Mouse (Mus musculus): ENCODE measurements around the gene 4632433K11Rik. TPM values are rescaled to one million over a fixed set of nuclear protein-coding genes. Genes with fewer than 3 reads are reported as not detected.

Gene 4632433K11Rik
- not detected for total RNA-seq (2023)

DNA sequence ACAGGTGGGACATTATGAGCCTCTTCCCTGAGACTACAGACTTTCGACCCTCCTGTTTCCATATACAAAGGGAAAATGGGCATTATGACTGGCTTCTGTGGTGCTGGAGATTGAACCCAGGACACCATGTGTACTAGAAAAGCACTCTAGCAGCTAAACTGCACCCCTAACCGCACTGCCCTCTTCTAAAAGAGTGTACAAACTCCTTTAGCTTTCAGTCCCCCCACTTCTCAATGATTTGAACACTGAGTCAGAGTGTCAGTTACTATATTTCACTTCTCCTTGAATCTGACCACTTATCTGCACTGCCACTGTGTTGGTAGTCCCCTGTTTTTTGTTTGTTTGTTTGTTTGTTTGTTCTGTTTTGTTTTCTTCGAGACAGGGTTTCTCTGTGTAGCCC is at the start of gene 4632433K11Rik:
Gene 4632433K11Rik (plus strand): TSS at position 301 of the 400 bp plus-strand sequence.

GRCm38 (mm10) chr7:4996003-4996895 is 37.7 kb upstream of the 4632433K11Rik start, which contains the start of gene Zfp579:
Zfp579 (minus strand) TSS chr7:4996158.

GRCm38 (mm10) chr7:5014251-5015117 is 19.4 kb upstream of the 4632433K11Rik start, which contains the start of the genes Zfp524 and Fiz1:
Zfp524 (plus strand) TSS chr7:5014415.
Fiz1 (minus strand) TSS chr7:5014697.

DNA sequence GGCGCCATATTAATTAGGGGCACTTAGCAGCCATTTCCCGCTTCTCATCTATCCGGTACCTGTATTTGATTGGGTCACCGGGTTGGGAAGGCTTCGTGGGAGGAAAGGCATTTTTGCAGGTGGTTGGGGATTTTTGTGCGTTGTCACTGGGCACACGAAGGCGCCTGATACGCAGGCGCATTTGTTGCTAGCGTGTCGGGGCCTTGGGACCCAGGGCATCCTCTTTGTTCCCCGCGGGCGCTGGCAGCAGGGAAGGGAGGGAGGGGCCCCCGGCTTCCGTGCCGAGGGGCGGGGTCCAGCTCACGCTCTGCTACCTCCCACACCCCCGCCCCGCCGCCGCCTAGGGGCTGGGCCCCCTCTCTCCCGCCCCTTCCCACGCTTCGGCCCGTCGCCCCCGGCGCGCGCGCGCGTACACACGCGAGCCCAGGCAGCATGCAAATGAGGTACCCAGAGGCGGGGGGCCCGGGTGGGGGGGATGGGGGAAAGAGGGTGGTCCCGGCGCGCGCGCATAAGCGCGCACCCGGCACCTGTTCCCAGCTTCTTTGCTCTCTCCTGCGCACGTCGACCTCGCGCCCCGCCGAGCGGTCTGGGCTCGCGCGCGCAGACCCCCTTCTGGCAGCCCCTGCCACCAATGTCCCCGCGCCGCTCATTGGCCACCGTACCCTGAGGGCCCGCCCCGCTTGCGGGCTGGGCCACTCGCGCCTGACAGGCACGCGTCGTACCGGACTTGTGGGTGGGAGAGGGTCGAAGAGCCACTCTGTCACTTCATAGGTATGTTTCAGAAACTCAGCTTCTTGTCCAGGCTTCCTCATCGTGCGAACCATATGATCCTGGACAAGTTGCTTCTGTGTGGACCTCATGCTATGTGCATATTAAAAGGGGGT is 18.6 kb upstream of the 4632433K11Rik start, which contains the start of gene Gm44973:
Gene Gm44973 (plus strand): TSS at position 379 of the 884 bp plus-strand sequence.

GRCm38 (mm10) chr7:5020000-5020681 is 13.8 kb upstream of the 4632433K11Rik start, which contains the start of the genes Zfp865 and Ccdc106:
Zfp865 (plus strand) TSS chr7:5020376.
Ccdc106 (plus strand) TSS chr7:5020553.

DNA sequence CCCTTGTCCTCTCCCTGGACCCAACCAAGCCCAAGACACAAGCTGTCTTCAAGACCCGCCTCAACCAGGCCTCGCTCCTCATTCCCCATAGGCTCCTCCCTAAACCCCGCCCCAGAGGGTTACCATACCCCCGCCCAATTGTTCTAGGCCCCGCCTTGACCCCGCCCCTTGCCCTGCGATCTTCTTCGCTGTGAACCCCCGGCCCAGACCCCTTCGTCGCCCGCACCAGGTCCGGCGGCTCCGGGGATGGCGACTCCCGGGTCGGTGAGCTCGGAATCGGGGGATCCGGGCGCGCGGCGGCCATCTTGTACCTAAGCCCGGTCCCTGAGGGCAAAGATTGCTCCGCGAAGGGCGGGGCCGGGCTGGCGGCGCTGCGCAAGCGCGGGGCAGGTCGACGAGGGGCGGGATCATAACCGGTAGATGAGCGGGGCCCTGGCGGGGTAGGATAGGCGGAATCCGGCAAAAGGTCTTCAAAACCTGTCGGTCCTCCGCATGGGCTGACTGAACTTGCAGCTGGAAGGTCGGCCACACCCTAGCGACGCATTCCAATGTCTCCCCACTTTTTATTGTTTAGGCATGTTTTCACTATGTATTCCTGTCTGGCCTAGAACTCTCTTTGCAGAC is 4.3 kb downstream of the 4632433K11Rik start, which contains the start of gene Zfp784:
Gene Zfp784 (minus strand): TSS at position 338 of the 624 bp plus-strand sequence.

GRCm38 (mm10) chr7:5051193-5052192 is 17.6 kb downstream of the 4632433K11Rik start, which contains the start of gene Zfp580:
Zfp580 (plus strand) TSS chr7:5051538.

DNA sequence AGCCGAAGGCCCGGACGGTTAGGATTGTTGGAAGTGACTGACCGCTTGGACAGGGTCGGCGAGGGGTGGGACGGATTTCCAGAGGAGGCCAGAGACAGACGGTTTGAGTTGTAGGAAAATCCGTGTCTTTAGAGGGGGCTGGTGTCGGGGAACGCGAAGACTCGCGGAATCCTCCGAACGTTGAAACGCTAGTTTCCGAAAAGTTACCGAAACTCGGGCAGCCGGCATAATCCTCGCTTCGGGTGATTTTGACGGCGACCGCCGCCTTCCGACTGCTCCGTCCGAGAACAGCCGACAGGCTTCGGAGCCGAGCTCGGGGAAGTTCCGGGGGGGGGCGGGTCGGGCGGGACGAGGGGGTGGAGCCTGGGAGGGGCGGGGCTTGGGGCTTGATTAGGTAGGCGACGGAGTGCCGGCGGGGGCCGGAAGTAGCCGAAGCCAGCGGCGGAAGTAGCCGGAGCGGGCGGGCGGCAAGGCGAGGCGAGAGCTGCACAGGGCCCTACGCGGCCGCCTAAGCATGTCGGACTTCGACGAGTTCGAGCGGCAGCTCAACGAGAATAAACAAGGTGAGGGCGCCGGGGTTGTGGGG is 27.9 kb downstream of the 4632433K11Rik start, which contains the start of gene U2af2:
Gene U2af2 (plus strand): TSS at position 370 of the 586 bp plus-strand sequence.

DNA sequence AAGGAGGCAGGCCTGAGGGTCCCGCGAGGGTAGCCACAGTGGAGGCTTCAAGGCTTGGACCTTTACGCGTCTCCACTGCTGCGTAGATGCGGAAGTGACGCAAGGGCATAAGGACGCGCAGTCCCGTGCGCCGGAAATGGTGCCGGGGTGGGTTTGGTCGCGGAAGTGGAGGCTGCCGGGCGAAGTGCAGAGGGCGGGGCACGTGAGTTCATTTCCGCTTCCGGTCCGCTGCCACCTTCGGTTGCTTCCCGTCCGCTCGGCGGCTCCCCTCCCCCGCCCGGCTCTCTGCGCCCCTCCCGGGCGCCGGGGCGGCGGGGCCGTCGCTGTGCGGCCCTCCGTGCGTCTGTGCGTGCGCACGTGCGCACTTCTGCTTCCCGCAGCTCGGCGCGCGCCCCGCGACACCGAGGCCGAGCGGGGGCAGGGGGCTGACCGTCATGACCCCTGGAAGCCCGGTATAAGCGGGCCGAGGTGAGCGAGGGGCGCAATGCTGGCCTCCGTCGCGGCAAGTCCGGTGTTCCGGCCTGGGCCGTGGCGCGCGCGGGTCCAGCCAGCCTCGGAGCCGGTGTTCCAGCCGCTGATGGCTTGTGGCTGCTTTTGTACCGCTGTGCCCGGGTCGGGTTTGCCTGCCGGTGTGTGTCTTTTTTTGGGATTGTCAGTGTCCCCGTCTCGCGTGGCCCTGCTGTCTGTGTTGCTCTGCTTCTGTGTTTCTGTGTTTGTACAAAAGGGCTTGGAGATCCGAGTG is 46.3 kb downstream of the 4632433K11Rik start, which contains the start of gene Epn1:
Gene Epn1 (plus strand): TSS at position 226 of the 742 bp plus-strand sequence.

Other genes starting within 250 kb of the 4632433K11Rik start
- gene Tmem238, start 244.5 kb upstream of the 4632433K11Rik start, total RNA-seq (2023) = 1.4 TPM
- 2,425 TPM for gene Rpl28, start 241.2 kb upstream of the 4632433K11Rik start, total RNA-seq (2023)
- gene Ube2s, start 221.5 kb upstream of the 4632433K11Rik start, total RNA-seq (2023) = 155 TPM
- 0.12 TPM for gene Shisa7, start 189.4 kb upstream of the 4632433K11Rik start, total RNA-seq (2023)
- 3.4 TPM for gene Isoc2b, start 163.9 kb upstream of the 4632433K11Rik start, total RNA-seq (2023)
- 10.2 TPM for gene Isoc2a, start 157.0 kb upstream of the 4632433K11Rik start, total RNA-seq (2023)
- not detected for gene Gm36210, start 127.6 kb upstream of the 4632433K11Rik start, total RNA-seq (2023)
- gene Zfp628, start 118.9 kb upstream of the 4632433K11Rik start, total RNA-seq (2023) = 36.5 TPM
- gene Nat14, start 112.1 kb upstream of the 4632433K11Rik start, total RNA-seq (2023) = 16.7 TPM
- 0.64 TPM for gene Ssc5d, start 108.3 kb upstream of the 4632433K11Rik start, total RNA-seq (2023)
- gene Sbk2, start 69.7 kb upstream of the 4632433K11Rik start, total RNA-seq (2023) = not detected
- not detected for gene Sbk3, start 63.0 kb upstream of the 4632433K11Rik start, total RNA-seq (2023)
- gene Zfp579, start 38.0 kb upstream of the 4632433K11Rik start, total RNA-seq (2023) = 29.8 TPM
- 9.5 TPM for gene Zfp524, start 19.7 kb upstream of the 4632433K11Rik start, total RNA-seq (2023)
- 51.1 TPM for gene Fiz1, start 19.4 kb upstream of the 4632433K11Rik start, total RNA-seq (2023)
- not detected for gene Gm44973, start 18.6 kb upstream of the 4632433K11Rik start, total RNA-seq (2023)
- 53.7 TPM for gene Zfp865, start 13.7 kb upstream of the 4632433K11Rik start, total RNA-seq (2023)
- gene Ccdc106, start 13.6 kb upstream of the 4632433K11Rik start, total RNA-seq (2023) = not detected
- 8.6 TPM for gene Zfp784, start 4.3 kb downstream of the 4632433K11Rik start, total RNA-seq (2023)
- gene Zfp580, start 17.4 kb downstream of the 4632433K11Rik start, total RNA-seq (2023) = 7.7 TPM
- 400 TPM for gene U2af2, start 28.0 kb downstream of the 4632433K11Rik start, total RNA-seq (2023)
- 106 TPM for gene Epn1, start 46.1 kb downstream of the 4632433K11Rik start, total RNA-seq (2023)
- gene Rfpl4, start 82.8 kb downstream of the 4632433K11Rik start, total RNA-seq (2023) = not detected
- gene Rasl2-9, start 91.8 kb downstream of the 4632433K11Rik start, total RNA-seq (2023) = not detected
- 0.03 TPM for gene Vmn1r55, start 115.6 kb downstream of the 4632433K11Rik start, total RNA-seq (2023)
- gene Vmn1r56, start 162.6 kb downstream of the 4632433K11Rik start, total RNA-seq (2023) = not detected
- gene Vmn1r57, start 184.4 kb downstream of the 4632433K11Rik start, total RNA-seq (2023) = not detected